Mouse (Mus musculus) cerebellum, adult 2 months (tissue): ENCODE results near the gene Tcf12.

ENCODE experiments used
- CTCF ChIP-seq: fragments of 200-500 bp; IDR thresholded peaks from 2 replicates; pipeline ENCODE4 v1.5.1; 2011; ENCODE audit warnings: low read depth, mild to moderate bottlenecking, control low read depth, low read length, moderate library complexity, borderline replicate concordance; ENCODE audit not compliant: insufficient read depth
- POLR2A ChIP-seq: fragments of 200-500 bp; IDR thresholded peaks from 2 replicates; pipeline ENCODE4 v1.6.1; 2011; ENCODE audit warnings: low read length, control low read depth, borderline replicate concordance; ENCODE audit not compliant: insufficient read depth

GRCm38 (mm10) chr9:71964039-71964438 is 147.6 kb downstream of the Tcf12 start:
- TF ChIP-seq POLR2A, result no peak
- TF ChIP-seq CTCF, result no peak
